Mouse (Mus musculus) layer of hippocampus, adult 2 months (tissue): ENCODE results near the gene Nek11. TPM values are rescaled to one million over a fixed set of nuclear protein-coding genes. Genes with fewer than 3 reads are reported as not detected.
A peak's percentile ranks its signal among the peaks of the same experiment; 100 is the strongest.

Experiments
- DNase-seq, 2 experiments: peaks; one replicate each; pipeline ENCODE4 v3.0.0; 2022; ENCODE audit warnings: low spot score in 2 of 2
- H3K27ac ChIP-seq: fragments of 200-600 bp; 2 replicates; pipeline ENCODE4 v1.8.1; 2022
- H3K4me3 ChIP-seq: fragments of 200-600 bp; 2 replicates; pipeline ENCODE4 v1.8.1; 2022; ENCODE audit warnings: mild to moderate bottlenecking
- CTCF ChIP-seq: fragments of 200-600 bp; conservative IDR thresholded peaks from 2 replicates; pipeline ENCODE4 v1.8.1; 2022; ENCODE audit warnings: antibody characterized with exemption, mild to moderate bottlenecking, moderate library complexity
- total RNA-seq, 2 experiments: library from RNA; stranded (reverse); gene quantifications; 2 replicates each; pipeline ENCODE4 v1.2.3; 2021

Nek11 gene
- total RNA-seq, 2 experiments from 2014 or later, result 1.4 TPM

GRCm38 (mm10) chr9:105363520-105364231 is 31.6 kb downstream of the Nek11 start:
- no peak for TF ChIP-seq CTCF
- Histone ChIP-seq H3K4me3 (no peak overlapping the region), H3K27ac (peak overlapping the region; percentile 60; the same call in 1 of the 2 replicates)
- DNase-seq, result peak; percentile 52 to 81

DNA sequence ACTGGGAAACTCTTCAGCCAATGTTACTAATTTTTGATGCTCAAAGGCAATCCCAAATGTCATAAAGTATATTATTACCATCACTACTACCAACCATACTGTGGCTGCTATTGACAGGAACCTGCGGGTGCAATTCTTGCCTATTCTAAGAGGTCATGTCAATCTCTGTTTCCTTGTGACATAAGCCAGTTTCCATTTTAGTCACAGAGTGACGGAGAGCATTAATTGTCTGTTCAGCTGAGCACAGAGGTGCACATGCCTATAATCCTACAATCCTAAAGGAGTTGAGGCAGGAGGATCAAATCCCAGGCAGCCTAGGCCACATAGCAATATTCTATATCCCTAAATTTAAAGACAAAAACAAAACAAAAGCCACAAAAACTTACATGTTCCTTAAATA is 33.1 kb downstream of the Nek11 start:
- H3K4me3 ChIP-seq, result no peak overlapping the region
- no peak overlapping the region for H3K27ac ChIP-seq
- DNase-seq, result no peak
- TF ChIP-seq CTCF, result no peak

DNA sequence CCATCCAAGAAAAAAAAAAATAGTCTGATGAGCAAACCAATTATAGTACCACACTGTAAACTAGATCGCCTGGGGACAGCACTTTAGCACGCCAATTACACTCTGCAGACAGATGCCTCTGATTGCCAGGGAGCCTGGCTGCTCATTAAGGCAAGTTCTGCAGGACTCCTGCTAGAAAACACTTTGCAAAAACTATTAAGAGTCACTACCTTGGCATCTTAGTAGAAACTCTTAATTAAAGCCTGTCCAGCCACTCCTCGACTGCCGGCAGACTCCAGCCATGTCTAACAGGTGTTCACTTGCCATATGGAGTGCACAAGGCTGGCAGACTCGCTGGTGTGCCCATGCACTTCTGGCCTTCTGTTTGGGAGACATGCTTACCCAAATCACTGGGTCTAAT is 46.3 kb downstream of the Nek11 start:
- no peak overlapping the region; the same call in 1 of the 2 replicates for H3K27ac ChIP-seq
- no peak overlapping the region for H3K4me3 ChIP-seq
- no peak for TF ChIP-seq CTCF
- no peak for DNase-seq

DNA sequence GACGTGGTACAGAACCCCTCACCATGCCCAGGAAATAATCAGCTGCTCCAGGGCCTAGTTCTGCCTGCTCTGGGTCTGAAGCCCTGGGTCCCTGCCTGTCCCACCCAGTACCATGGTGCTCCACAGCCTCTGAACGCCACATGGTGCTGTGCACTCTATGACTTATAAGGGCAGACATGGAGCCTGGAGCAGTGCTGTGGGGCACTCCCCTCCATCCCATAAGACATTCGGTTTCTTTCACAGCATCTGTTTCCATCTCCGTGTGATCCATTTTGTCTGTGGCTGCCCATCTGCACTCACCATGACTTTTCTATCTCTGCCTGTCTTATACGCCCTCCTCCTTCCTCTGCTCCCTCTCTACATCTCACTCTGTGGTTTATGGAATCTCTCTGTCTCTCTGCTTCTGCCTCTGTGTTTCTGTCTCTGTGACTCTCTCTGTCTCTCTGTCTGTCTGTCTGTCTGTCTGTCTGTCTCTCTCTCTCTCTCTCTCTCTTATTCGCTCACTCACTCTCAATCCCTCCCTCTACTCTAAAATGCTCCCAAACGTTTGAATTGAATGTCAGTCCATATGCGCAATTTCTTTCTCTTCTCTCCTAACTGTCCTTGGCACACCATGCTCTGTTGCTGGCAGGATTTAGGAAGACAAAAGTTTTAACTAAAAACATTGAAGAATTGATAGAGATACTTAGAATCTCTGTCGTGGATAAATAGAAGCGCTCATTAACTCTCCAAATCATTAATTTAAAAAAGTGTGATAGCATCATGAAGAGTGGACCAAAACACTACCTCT is 46.9 kb downstream of the Nek11 start:
- no peak overlapping the region for H3K4me3 ChIP-seq
- no peak for TF ChIP-seq CTCF
- DNase-seq, result no peak
- peak overlapping the region; percentile 6 for H3K27ac ChIP-seq

DNA sequence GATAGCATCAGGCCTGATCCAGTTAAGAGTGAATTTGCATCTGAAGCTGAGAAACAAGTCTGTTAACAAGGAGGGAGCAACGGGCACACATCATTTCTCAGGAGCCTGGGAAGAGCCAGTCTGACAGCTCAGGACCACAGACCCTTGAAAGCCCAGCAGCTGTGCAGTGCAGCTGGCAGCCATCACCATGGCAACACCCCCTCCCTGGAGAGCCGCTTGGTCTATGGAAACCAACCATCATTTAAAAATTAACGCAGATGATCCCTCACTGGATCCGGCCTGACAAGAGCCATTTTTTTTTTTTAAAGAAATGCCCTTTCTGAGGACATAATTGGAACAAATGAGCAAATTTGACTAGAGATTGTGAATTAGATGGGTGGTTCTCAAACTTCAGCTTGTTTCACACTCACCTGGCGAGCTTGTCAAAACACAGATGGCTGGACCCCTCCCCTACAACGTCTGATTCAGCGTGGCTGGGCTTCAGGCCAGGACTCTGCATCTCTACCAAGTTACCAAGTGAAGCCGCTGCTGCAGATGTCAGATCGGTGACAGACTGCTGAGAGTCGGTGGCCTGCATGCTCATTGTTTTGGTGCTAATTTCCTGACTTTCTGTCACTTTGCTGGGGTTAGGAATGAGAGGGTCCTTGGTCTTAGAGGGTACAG is 52.2 kb downstream of the Nek11 start:
- H3K4me3 ChIP-seq, result no peak overlapping the region
- TF ChIP-seq CTCF, result no peak
- H3K27ac ChIP-seq, result no peak overlapping the region
- no peak for DNase-seq

DNA sequence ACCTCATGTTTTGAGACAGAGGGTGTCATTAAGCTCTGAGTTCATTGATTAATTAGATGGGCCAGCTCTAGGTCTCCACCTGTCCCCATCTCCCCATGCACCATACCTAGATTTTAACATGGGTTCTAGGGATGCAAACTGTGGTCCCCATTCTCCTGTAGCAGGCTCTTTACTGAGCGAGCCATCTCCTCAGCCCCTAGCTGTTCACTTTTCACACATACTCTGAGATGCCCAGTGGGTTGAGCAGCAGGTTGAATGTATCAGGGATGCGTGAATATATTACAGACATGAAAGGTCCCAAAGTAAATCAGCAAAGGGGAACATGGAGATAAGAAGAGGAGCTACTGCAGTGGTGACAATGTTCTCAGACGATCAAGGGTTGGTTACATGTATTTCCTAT is 52.8 kb downstream of the Nek11 start:
- TF ChIP-seq CTCF, result no peak
- H3K4me3 ChIP-seq, result no peak overlapping the region
- no peak overlapping the region for H3K27ac ChIP-seq
- DNase-seq, result no peak

DNA sequence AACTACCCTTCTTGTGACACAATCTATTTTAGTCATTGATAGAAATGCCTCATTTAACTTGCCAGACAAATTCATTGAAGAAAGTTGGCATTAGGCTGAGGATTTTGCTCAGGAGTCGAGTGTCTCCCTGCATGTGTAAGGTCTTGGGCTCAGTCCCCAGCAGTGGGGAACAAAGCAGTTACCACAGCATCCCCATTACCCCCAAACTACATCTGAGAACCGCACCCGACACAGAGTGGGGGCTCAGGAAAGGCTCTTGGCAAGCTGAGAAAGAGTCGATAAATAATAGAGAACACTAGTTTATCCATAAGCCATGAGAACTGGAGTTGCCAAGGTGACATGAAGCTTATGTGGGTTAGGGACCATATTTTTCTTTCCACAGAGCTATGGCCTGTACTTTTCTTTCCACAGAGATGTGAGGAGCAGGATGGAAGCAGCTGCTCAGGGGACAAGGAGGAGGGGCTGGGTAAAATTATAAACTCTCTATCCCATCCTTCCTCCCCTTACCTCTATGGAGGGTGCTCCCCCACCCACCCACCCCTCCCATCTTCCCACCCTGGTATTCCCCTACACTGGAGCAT is 62.8 kb downstream of the Nek11 start:
- H3K27ac ChIP-seq, result no peak overlapping the region
- TF ChIP-seq CTCF, result no peak
- no peak overlapping the region for H3K4me3 ChIP-seq
- DNase-seq, result no peak

GRCm38 (mm10) chr9:105321856-105322255 is 73.5 kb downstream of the Nek11 start:
- H3K4me3 ChIP-seq, result no peak overlapping the region
- DNase-seq, result no peak
- H3K27ac ChIP-seq, result no peak overlapping the region
- no peak for TF ChIP-seq CTCF

DNA sequence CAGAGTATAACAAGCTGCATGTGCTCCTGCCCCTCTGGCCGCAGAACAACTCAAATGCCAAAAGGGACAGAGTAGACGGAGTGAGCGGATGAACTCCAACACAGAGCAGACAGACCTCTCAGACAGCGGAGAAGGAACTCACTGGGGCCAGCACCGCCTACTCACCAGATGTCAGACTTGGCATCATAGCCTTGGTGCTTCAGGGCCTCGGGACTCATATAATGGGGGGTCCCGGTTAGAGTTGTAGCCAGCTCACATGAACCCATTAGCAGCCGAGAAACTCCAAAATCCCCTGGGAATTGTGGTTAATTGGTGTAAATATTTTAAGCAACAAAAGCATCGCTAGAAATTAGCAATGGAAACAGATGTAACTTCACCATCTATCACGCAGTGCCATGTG is 82.1 kb downstream of the Nek11 start:
- DNase-seq, result no peak
- no peak for TF ChIP-seq CTCF
- H3K27ac ChIP-seq, result no peak overlapping the region
- no peak overlapping the region for H3K4me3 ChIP-seq

DNA sequence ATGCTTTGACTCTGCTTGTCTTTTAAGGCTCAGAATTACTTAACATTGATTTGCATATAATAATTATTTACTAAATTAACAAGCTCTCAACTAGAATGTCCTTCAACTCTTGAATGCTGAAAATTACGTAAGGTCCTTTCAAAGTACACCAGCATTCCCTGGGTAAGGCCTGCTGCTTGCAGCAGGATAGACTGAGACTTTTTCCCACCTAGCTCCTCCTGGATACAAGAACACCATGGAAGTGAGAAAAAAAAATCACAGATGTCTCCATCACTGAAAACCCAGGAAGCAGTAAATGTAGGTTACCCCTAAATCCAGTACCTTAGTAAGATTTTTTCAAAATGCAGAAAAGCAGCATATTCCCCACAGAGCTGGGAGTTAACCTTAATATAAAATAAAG is 82.6 kb downstream of the Nek11 start:
- no peak overlapping the region for H3K27ac ChIP-seq
- TF ChIP-seq CTCF, result no peak
- H3K4me3 ChIP-seq, result no peak overlapping the region
- DNase-seq, result no peak

DNA sequence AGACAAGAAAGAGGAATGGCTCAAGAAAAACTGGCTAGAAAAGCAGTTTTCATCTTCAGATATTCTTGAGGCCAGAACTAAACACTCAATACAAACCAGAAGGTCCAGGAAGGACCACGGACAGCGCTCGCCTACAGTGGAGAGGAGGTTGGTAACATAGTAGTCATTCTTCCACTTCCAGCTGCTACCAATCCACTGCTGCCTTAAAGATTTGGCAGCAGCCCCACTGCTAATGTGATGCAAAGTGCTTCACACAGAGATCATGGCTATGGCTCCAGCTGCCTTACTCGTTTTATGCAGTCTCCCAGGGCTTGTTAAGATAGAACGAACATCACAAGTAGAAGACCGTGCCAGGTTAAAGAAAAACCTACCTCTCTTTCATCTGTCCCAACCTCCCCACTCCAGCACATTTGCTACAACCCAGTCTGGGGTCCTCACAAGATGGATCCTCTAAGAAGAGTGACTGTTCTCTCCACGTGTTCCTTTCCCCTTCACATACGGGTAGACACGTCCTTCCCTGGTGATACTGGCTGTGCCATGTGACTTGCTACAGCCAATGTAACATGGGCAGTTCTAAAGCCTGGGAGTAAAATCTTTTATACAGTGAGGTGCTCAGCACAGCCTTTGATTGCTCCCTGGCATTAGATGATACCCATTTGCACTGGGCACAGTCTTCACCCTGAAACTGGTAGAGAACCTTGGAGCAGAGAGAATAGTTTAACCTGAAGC is 85.6 kb downstream of the Nek11 start:
- DNase-seq, result no peak
- Histone ChIP-seq H3K27ac (no peak overlapping the region), H3K4me3 (no peak overlapping the region)
- TF ChIP-seq CTCF, result no peak

DNA sequence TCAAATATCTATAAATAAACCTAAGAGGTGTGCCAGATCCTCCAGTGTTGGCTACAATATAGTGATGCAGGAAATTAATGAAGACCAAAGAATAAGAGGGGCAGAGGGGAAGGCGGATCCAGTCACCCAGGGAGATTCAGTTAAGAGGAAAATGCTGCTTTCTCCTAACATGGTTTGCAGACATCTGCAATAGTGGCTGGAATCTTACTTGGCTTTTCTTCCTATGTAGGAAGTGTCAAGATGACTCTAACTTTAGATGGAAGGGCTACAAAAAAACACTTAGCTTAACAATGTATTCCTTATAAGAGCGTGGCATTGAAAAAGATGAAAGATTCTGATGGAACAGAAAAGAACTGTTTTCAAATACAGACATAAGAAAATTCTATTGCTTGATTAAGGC is 89.3 kb downstream of the Nek11 start:
- TF ChIP-seq CTCF, result no peak
- H3K4me3 ChIP-seq, result no peak overlapping the region
- no peak for DNase-seq
- no peak overlapping the region for H3K27ac ChIP-seq

- no peak overlapping the region for H3K27ac ChIP-seq
- DNase-seq, result peak; percentile 32 to 66
- H3K4me3 ChIP-seq, result no peak overlapping the region
- no peak for TF ChIP-seq CTCF
These were observed 93.1 kb downstream of the Nek11 start for GRCm38 (mm10) chr9:105302230-105302629.
